Comparison of ENCODE assay signal across 8 mouse cellular contexts in the genomic region with DNA sequence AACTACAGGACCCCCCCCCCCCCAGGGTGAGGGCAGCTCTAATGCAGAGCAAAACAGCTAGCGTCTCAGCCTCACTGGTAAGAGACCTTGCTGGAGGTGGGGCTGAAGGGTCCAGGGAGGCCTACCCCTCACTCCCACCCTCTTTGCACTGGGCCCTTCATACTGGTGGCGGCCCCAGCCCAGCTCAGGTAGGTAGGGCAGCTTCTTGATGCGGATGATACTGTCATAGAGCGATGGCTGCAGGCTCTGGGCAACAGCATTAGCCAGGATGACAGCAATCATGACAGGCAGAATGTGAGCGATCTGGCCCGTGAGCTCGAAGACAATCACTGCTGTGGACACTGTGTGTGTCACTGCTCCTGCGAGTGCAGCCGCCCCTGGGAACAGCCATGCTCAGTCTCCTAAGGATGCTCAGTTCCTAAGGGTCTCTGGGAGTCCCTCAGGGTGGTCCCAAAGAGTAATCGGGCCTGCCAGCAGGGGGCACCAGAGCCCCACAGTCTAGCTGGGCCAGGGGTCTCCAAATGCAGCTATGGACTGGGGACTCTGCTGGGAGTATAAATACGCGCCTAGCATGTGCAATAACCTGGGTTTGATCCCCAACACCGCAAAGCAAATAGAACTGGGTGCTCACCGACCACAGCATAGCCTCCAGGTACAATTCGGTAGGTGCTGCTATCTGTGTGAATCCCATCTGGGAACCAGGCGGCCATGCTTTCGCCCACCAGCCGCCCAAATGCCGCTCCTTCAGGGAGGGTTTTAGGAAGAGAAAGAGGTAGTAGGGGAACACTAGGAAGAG. TPM values are rescaled to one million over a fixed set of nuclear protein-coding genes. Genes with fewer than 3 reads are reported as not detected.
DNase-seq lines count a peak whose midpoint lies in the region; ATAC-seq and TF ChIP-seq lines count a peak whose summit lies in the region.

No protein-coding gene starts in this region.

- H3K9me3 ChIP-seq in forebrain, embryonic 11.5 days (ENCODE audit: control insufficient read depth, low read length), result no peaks in the 10 kb centered on the region
- no peaks in the 10 kb centered on the region for H3K9me3 ChIP-seq in lung, embryonic 15.5 days
- no peaks in the 10 kb centered on the region for H3K9me3 ChIP-seq in stomach, postnatal 0 days (ENCODE audit: control insufficient read depth, low read length)

- H3K27ac ChIP-seq in forebrain, embryonic 11.5 days (ENCODE audit: low read depth, low read length), result no peak overlapping the region
- no peak overlapping the region for H3K27ac ChIP-seq in lung, embryonic 15.5 days
- H3K27ac ChIP-seq in stomach, postnatal 0 days (replicated peaks), result no peak overlapping the region

- H3K4me1 ChIP-seq in forebrain, embryonic 11.5 days (replicated peaks; ENCODE audit: control insufficient read depth, insufficient read depth, low read length), result peaks cover 4% of the 10 kb centered on the region; the same call in 1 of the 2 replicates
- no peaks in the 10 kb centered on the region for H3K4me1 ChIP-seq in lung, embryonic 15.5 days
- H3K4me1 ChIP-seq in stomach, postnatal 0 days (replicated peaks; ENCODE audit: control insufficient read depth, insufficient read depth), result no peaks in the 10 kb centered on the region

- no peak overlapping the region for H3K4me3 ChIP-seq in forebrain, embryonic 11.5 days (ENCODE audit: low read depth, low read length)
- H3K4me3 ChIP-seq in lung, embryonic 15.5 days, result no peak overlapping the region
- H3K4me3 ChIP-seq in stomach, postnatal 0 days (ENCODE audit: low read depth, low read length), result no peak overlapping the region

- no peaks in the 10 kb centered on the region for H3K27me3 ChIP-seq in forebrain, embryonic 11.5 days (ENCODE audit: control insufficient read depth, insufficient read depth, low read length)
- H3K27me3 ChIP-seq in lung, embryonic 15.5 days, result no peaks in the 10 kb centered on the region
- no peaks in the 10 kb centered on the region for H3K27me3 ChIP-seq in stomach, postnatal 0 days (ENCODE audit: control insufficient read depth, insufficient read depth, low read length)

- no peaks in the 10 kb centered on the region; the same call in 1 of the 2 replicates for H3K36me3 ChIP-seq in forebrain, embryonic 11.5 days (ENCODE audit: control insufficient read depth, insufficient read depth, low read length)
- peaks cover 3% of the 10 kb centered on the region; the same call in 1 of the 2 replicates for H3K36me3 ChIP-seq in lung, embryonic 15.5 days
- no peaks in the 10 kb centered on the region for H3K36me3 ChIP-seq in stomach, postnatal 0 days (ENCODE audit: control insufficient read depth, insufficient read depth, low read length)

- H3K4me2 ChIP-seq in forebrain, embryonic 11.5 days (ENCODE audit: low read depth, low read length, severe bottlenecking), result no peak overlapping the region
- H3K4me2 ChIP-seq in lung, embryonic 15.5 days, result no peak overlapping the region
- no peak overlapping the region for H3K4me2 ChIP-seq in stomach, postnatal 0 days (replicated peaks; ENCODE audit: low read depth)

- DNase-seq in kidney, adult 18-20 months, result peak; percentile 25
- no peak for DNase-seq in kidney, adult 8-10 months
- DNase-seq in T-cell, adult 2 months (ENCODE audit: low spot score), result peak; percentile 20
- DNase-seq in forebrain, embryonic 11.5 days (ENCODE audit: low spot score), result peak; percentile 89
- no peak for DNase-seq in stomach, postnatal 0 days (ENCODE audit: low spot score)

- no peak overlapping the region for H3K9ac ChIP-seq in forebrain, embryonic 11.5 days (ENCODE audit: low read length)
- H3K9ac ChIP-seq in lung, embryonic 15.5 days, result no peak overlapping the region
- no peak overlapping the region for H3K9ac ChIP-seq in stomach, postnatal 0 days (ENCODE audit: low read length)

- WGBS in forebrain, embryonic 11.5 days, result 77% methylated on average over 19 of the region's 19 CpGs
- 73% methylated on average over 19 of the region's 19 CpGs for WGBS in lung, embryonic 15.5 days
- WGBS in stomach, postnatal 0 days, result 78% methylated on average over 19 of the region's 19 CpGs

- no peak for TF ChIP-seq EP300 in stomach, postnatal 0 days (optimal IDR thresholded peaks at IDR 0.05)

- ATAC-seq in forebrain, embryonic 11.5 days (replicated peaks; ENCODE audit: low FRiP score), result peak; percentile 73
- ATAC-seq in lung, embryonic 15.5 days (ENCODE audit: borderline replicate concordance, extremely low read depth, low FRiP score, low TSS enrichment), result peak; percentile 29; the same call in 1 of the 2 replicates
- ATAC-seq in stomach, postnatal 0 days (ENCODE audit: low FRiP score, low TSS enrichment), result no peak
- ATAC-seq in frontal cortex, adult (ENCODE audit: low TSS enrichment), result no peak
- ATAC-seq in megakaryocyte progenitor cell, adult 5-6 weeks (replicated peaks; ENCODE audit: poor library complexity), result no peak

- peak; percentile 75 for TF ChIP-seq CTCF in stomach, postnatal 0 days (IDR thresholded peaks at IDR 0.05; ENCODE audit: low read depth)

RNA-seq across cellular contexts. Expression of gene Polr2h, which starts 8.3 kb away (rescaled TPM):
- polyA plus RNA-seq in forebrain, embryonic 11.5 days (2014; fragmentation: Nextera tagmentation; extraction: Ambion mirVana), result 116 and 121 TPM in 2 replicates
- polyA plus RNA-seq in lung, embryonic 15.5 days (2015; fragmentation: Nextera tagmentation; extraction: Ambion mirVana), result 86.6 and 101 TPM in 2 replicates
- 59.5 and 60.4 TPM in 2 replicates for polyA plus RNA-seq in stomach, postnatal 0 days (2015; fragmentation: Nextera tagmentation; extraction: Ambion mirVana)
- 75.3 and 99.4 TPM in 2 replicates for total RNA-seq in megakaryocyte progenitor cell, adult 5-6 weeks (2015)
- 75.1 and 78.2 TPM in 2 replicates for total RNA-seq in megakaryocyte progenitor cell, adult 5-6 weeks (2017)

RNA-seq across cellular contexts. Expression of gene Clcn2, which starts 8.4 kb away (rescaled TPM):
- polyA plus RNA-seq in forebrain, embryonic 11.5 days (2014; fragmentation: Nextera tagmentation; extraction: Ambion mirVana), result 16.5 and 20.5 TPM in 2 replicates
- polyA plus RNA-seq in lung, embryonic 15.5 days (2015; fragmentation: Nextera tagmentation; extraction: Ambion mirVana), result 7.2 and 8.6 TPM in 2 replicates
- polyA plus RNA-seq in stomach, postnatal 0 days (2015; fragmentation: Nextera tagmentation; extraction: Ambion mirVana), result 8.4 and 10.7 TPM in 2 replicates
- total RNA-seq in megakaryocyte progenitor cell, adult 5-6 weeks (2015), result 0.34 and 1.3 TPM in 2 replicates
- total RNA-seq in megakaryocyte progenitor cell, adult 5-6 weeks (2017), result 1.2 and 1.6 TPM in 2 replicates

RNA-seq across cellular contexts. Expression of gene Fam131a, which starts 16.1 kb away (rescaled TPM):
- polyA plus RNA-seq in forebrain, embryonic 11.5 days (2014; fragmentation: Nextera tagmentation; extraction: Ambion mirVana), result 15.2 and 16.3 TPM in 2 replicates
- polyA plus RNA-seq in lung, embryonic 15.5 days (2015; fragmentation: Nextera tagmentation; extraction: Ambion mirVana), result 4.9 and 6.3 TPM in 2 replicates
- 6.7 and 7.0 TPM in 2 replicates for polyA plus RNA-seq in stomach, postnatal 0 days (2015; fragmentation: Nextera tagmentation; extraction: Ambion mirVana)
- total RNA-seq in megakaryocyte progenitor cell, adult 5-6 weeks (2015), result not detected in 2 replicates
- total RNA-seq in megakaryocyte progenitor cell, adult 5-6 weeks (2017), result 0.17 TPM in 1 of 2 replicates, not detected in the other

RNA-seq across cellular contexts. Expression of gene Chrd, which starts 23.8 kb away (rescaled TPM):
- 1.9 and 2.3 TPM in 2 replicates for polyA plus RNA-seq in forebrain, embryonic 11.5 days (2014; fragmentation: Nextera tagmentation; extraction: Ambion mirVana)
- 3.8 and 4.1 TPM in 2 replicates for polyA plus RNA-seq in lung, embryonic 15.5 days (2015; fragmentation: Nextera tagmentation; extraction: Ambion mirVana)
- polyA plus RNA-seq in stomach, postnatal 0 days (2015; fragmentation: Nextera tagmentation; extraction: Ambion mirVana), result 2.9 and 3.9 TPM in 2 replicates
- not detected in 2 replicates for total RNA-seq in megakaryocyte progenitor cell, adult 5-6 weeks (2015)
- total RNA-seq in megakaryocyte progenitor cell, adult 5-6 weeks (2017), result not detected in 2 replicates

RNA-seq across cellular contexts. Expression of gene Thpo, which starts 25.2 kb away (rescaled TPM):
- polyA plus RNA-seq in forebrain, embryonic 11.5 days (2014; fragmentation: Nextera tagmentation; extraction: Ambion mirVana), result 0.24 and 0.51 TPM in 2 replicates
- 0.51 and 0.68 TPM in 2 replicates for polyA plus RNA-seq in lung, embryonic 15.5 days (2015; fragmentation: Nextera tagmentation; extraction: Ambion mirVana)
- 0.40 and 0.42 TPM in 2 replicates for polyA plus RNA-seq in stomach, postnatal 0 days (2015; fragmentation: Nextera tagmentation; extraction: Ambion mirVana)
- not detected in 2 replicates for total RNA-seq in megakaryocyte progenitor cell, adult 5-6 weeks (2015)
- total RNA-seq in megakaryocyte progenitor cell, adult 5-6 weeks (2017), result not detected in 2 replicates

Comparison
In these comparisons a context has a peak if more than half of its experiments do, and no peak if none do; other contexts are left out.
1. DNase-seq: peak in kidney, adult 18-20 months (single experiment), T-cell, adult 2 months (single experiment) and forebrain, embryonic 11.5 days (single experiment); none in kidney, adult 8-10 months (0 of 2) and stomach, postnatal 0 days (single experiment).
2. ATAC-seq: peak in forebrain, embryonic 11.5 days (single experiment) and lung, embryonic 15.5 days (single experiment); none in stomach, postnatal 0 days (single experiment), frontal cortex, adult (single experiment) and megakaryocyte progenitor cell, adult 5-6 weeks (single experiment).